Mouse (Mus musculus): ENCODE results near the gene Rgl1.

Gene Rgl1

DNA sequence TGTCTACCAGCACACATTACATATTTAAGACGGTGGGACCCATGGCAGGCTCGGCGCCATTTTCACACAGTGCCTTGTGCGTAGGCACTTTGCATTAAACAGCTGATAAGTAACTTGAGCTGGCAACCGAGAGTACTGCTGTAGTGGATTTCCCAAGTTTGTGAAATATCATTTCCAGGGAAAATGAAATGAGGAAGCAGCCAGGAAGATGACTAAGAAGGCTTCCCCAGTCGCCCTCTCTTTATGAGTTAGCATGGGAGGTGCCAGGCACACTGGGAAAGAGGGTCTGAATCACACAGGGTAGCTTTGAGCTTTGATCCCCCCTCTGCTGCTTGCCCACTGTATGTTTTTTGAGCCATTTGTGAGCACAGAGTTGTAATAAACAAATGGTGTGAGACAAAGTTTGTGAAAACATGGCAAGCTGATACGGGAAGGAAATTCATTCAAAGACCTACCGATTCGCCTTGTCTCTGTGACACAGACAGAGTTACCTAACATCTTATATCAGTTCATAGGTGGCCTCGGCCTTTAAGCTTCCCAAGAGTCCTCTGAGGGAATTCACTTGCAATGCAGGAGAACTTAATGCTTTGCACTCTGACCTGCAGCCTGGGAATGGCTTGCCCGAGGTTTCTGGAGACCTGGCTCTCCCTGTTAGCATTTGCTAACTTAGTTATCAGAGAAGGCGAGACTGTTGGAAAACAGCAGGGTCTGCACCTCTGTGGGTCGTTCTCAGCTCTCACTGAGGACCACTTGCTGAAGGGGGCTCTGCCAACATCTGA, 184.8 kb downstream of the Rgl1 start:
- H3K36me3 ChIP-seq (ENCODE audit: insufficient read depth, low read length): no peaks in the 10 kb centered on the region
- no peaks in the 10 kb centered on the region for H3K9me3 ChIP-seq (ENCODE audit: low read length)
- peaks cover 12% of the 10 kb centered on the region; the same call in 1 of the 2 replicates for H3K27me3 ChIP-seq (ENCODE audit: insufficient read depth, low read length)
- H3K4me1 ChIP-seq (replicated peaks; ENCODE audit: low read depth, low read length): peaks cover 10% of the 10 kb centered on the region
- TF ChIP-seq CTCF (conservative IDR thresholded peaks at IDR 0.05; ENCODE audit: low read length) (no peak), NANOG (IDR thresholded peaks at IDR 0.05; ENCODE audit: borderline replicate concordance, low read length) (no peak), POU5F1 (IDR thresholded peaks at IDR 0.05; ENCODE audit: borderline replicate concordance, low read length) (no peak)
- H3K4me3 ChIP-seq (replicated peaks; ENCODE audit: low read length): no peak overlapping the region

GRCm38 (mm10) chr1:152578944-152579343, 187.2 kb downstream of the Rgl1 start:
- H3K4me3 ChIP-seq (replicated peaks; ENCODE audit: low read length): no peak overlapping the region
- TF ChIP-seq NANOG (IDR thresholded peaks at IDR 0.05; ENCODE audit: borderline replicate concordance, low read length) (no peak), CTCF (conservative IDR thresholded peaks at IDR 0.05; ENCODE audit: low read length) (no peak), POU5F1 (IDR thresholded peaks at IDR 0.05; ENCODE audit: borderline replicate concordance, low read length) (no peak)

DNA sequence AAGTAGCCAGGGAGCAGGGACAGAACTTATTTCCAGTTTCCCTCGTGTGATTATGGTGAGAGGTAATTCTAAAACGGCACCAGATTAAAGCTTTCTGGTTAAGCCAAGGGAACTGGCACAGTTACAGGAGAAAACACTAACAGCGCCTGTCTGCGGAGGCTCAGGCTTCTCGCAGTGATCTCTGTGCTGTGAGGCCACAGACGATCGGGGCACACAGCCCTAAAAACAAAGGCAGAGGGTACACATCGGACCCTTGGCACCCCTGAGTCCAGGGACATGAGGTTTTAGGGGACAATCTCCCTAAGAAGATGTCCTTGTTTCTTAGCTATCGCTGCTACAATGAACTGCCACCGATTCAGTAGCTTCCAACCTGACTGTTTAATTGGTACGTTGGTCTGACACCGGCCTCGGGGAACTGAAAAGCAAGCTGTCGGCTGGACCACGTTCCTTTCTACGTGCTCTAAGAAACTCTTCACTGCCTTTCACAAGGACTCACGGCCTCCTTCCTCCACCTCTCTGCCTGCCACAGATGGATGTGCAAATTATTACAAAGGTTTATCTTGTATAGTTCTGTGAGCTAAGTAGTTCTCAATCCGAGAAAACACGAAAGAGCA, 187.9 kb downstream of the Rgl1 start:
- Histone ChIP-seq H3K9me3 (ENCODE audit: low read length) (no peaks in the 10 kb centered on the region), H3K36me3 (ENCODE audit: insufficient read depth, low read length) (no peaks in the 10 kb centered on the region), H3K4me1 (replicated peaks; ENCODE audit: low read depth, low read length) (peaks cover 28% of the 10 kb centered on the region), H3K4me3 (replicated peaks; ENCODE audit: low read length) (no peak overlapping the region), H3K27me3 (ENCODE audit: insufficient read depth, low read length) (peaks cover 27% of the 10 kb centered on the region; the same call in 1 of the 2 replicates)
- TF ChIP-seq NANOG (IDR thresholded peaks at IDR 0.05; ENCODE audit: borderline replicate concordance, low read length) (no peak), POU5F1 (IDR thresholded peaks at IDR 0.05; ENCODE audit: borderline replicate concordance, low read length) (no peak), CTCF (conservative IDR thresholded peaks at IDR 0.05; ENCODE audit: low read length) (no peak)

More at GRCm38 (mm10) chr1:152578944-152579343, 187.2 kb downstream of the Rgl1 start:
- no peaks in the 10 kb centered on the region for H3K9me3 ChIP-seq (ENCODE audit: low read length)
- H3K36me3 ChIP-seq (ENCODE audit: insufficient read depth, low read length): no peaks in the 10 kb centered on the region
- peaks cover 26% of the 10 kb centered on the region; the same call in 1 of the 2 replicates for H3K27me3 ChIP-seq (ENCODE audit: insufficient read depth, low read length)
- H3K4me1 ChIP-seq (replicated peaks; ENCODE audit: low read depth, low read length): peaks cover 20% of the 10 kb centered on the region

DNA sequence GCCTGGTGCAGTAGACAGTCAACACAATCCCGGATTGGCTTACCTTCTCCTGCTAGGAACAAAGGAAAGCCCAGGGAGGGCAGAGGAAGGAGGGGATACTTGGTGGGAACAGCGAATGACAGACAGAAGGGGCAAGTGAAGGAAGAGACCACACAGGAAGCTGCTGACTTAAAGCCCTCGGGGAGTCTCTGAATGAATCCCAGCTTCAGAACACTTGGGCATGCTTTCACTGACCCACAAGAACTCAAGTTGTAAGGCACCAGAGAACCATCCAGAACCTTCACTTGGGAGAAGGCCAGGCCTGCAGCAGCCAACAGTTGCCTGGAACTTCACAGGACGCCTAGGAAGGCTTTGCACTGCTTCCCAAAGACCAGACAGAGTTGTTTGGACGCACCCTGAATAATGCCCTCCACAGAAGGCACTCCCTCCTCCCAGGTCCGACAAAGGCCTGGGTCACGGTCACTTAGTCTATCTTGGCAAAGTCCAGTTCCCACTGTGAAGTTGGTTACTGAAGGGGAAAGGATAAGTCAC, 189.5 kb downstream of the Rgl1 start:
- H3K36me3 ChIP-seq (ENCODE audit: insufficient read depth, low read length): no peaks in the 10 kb centered on the region
- peaks cover 42% of the 10 kb centered on the region for H3K4me1 ChIP-seq (replicated peaks; ENCODE audit: low read depth, low read length)
- TF ChIP-seq POU5F1 (IDR thresholded peaks at IDR 0.05; ENCODE audit: borderline replicate concordance, low read length): no peak
- no peaks in the 10 kb centered on the region for H3K9me3 ChIP-seq (ENCODE audit: low read length)
- no peak overlapping the region for H3K4me3 ChIP-seq (replicated peaks; ENCODE audit: low read length)
- H3K27me3 ChIP-seq (ENCODE audit: insufficient read depth, low read length): peaks cover 23% of the 10 kb centered on the region; the same call in 1 of the 2 replicates

GRCm38 (mm10) chr1:152575096-152575495, 191.1 kb downstream of the Rgl1 start:
- H3K4me1 ChIP-seq (replicated peaks; ENCODE audit: low read depth, low read length): peaks cover 46% of the 10 kb centered on the region
- TF ChIP-seq NANOG (IDR thresholded peaks at IDR 0.05; ENCODE audit: borderline replicate concordance, low read length): no peak
- no peak for TF ChIP-seq POU5F1 (IDR thresholded peaks at IDR 0.05; ENCODE audit: borderline replicate concordance, low read length)
- no peak for TF ChIP-seq CTCF (conservative IDR thresholded peaks at IDR 0.05; ENCODE audit: low read length)
- H3K9me3 ChIP-seq (ENCODE audit: low read length): no peaks in the 10 kb centered on the region
- peaks cover 25% of the 10 kb centered on the region; the same call in 1 of the 2 replicates for H3K27me3 ChIP-seq (ENCODE audit: insufficient read depth, low read length)
- H3K36me3 ChIP-seq (ENCODE audit: insufficient read depth, low read length): no peaks in the 10 kb centered on the region
- H3K4me3 ChIP-seq (replicated peaks; ENCODE audit: low read length): no peak overlapping the region

DNA sequence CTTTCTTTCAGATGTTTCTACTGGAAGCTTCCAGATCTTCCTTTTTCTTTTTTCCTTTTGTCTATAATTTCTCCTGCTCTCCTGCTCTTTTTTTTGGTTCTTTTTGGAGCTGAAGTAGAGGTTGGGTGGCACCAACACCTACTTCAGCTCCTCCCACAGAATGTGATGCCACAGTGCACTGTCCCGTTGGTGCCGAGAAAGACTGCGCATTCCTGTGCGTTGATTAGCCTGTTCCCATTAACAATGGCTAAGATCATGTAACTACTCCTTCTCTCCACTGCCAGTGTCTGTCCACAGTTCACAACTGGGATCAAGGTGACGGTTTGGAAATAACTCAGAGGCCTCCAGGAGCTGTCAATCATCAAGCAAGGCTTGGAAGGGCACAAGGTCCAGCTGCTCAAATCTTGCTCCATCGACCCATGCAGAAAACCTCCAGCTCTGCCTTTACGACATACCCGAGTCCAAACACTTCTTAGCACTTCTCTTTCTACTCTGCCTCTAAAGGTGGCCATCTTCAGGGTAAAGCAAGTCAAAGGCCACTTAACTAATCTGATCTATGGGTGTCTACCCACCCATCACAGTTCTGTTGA, 192.6 kb downstream of the Rgl1 start:
- TF ChIP-seq POU5F1 (IDR thresholded peaks at IDR 0.05; ENCODE audit: borderline replicate concordance, low read length) (no peak), CTCF (conservative IDR thresholded peaks at IDR 0.05; ENCODE audit: low read length) (no peak), NANOG (IDR thresholded peaks at IDR 0.05; ENCODE audit: borderline replicate concordance, low read length) (peak; percentile 21)
- H3K4me1 ChIP-seq (replicated peaks; ENCODE audit: low read depth, low read length): peaks cover 46% of the 10 kb centered on the region
- H3K27me3 ChIP-seq (ENCODE audit: insufficient read depth, low read length): peaks cover 25% of the 10 kb centered on the region; the same call in 1 of the 2 replicates
- no peaks in the 10 kb centered on the region for H3K9me3 ChIP-seq (ENCODE audit: low read length)
- H3K4me3 ChIP-seq (replicated peaks; ENCODE audit: low read length): 0 out of 2 replicates have a peak overlapping the region, but pooled peaks have one; percentile 7
- H3K36me3 ChIP-seq (ENCODE audit: insufficient read depth, low read length): no peaks in the 10 kb centered on the region

GRCm38 (mm10) chr1:152572755-152573469, 193.2 kb downstream of the Rgl1 start:
- Histone ChIP-seq H3K36me3 (ENCODE audit: insufficient read depth, low read length) (no peaks in the 10 kb centered on the region), H3K4me3 (replicated peaks; ENCODE audit: low read length) (peak overlapping the region; percentile 29; the same call in 1 of the 2 replicates), H3K4me1 (replicated peaks; ENCODE audit: low read depth, low read length) (peaks cover 50% of the 10 kb centered on the region), H3K9me3 (ENCODE audit: low read length) (no peaks in the 10 kb centered on the region), H3K27me3 (ENCODE audit: insufficient read depth, low read length) (peaks cover 22% of the 10 kb centered on the region; the same call in 1 of the 2 replicates)
- TF ChIP-seq POU5F1 (IDR thresholded peaks at IDR 0.05; ENCODE audit: borderline replicate concordance, low read length) (no peak), NANOG (IDR thresholded peaks at IDR 0.05; ENCODE audit: borderline replicate concordance, low read length) (peak; percentile 86)
